Mouse (Mus musculus): ENCODE results near the gene Cd5l.
"Not testable (repeated sequence)": the region's sequence is repeated elsewhere in the genome, so short reads cannot be mapped to it uniquely, and the experiment has no call there.

Cd5l gene

DNA sequence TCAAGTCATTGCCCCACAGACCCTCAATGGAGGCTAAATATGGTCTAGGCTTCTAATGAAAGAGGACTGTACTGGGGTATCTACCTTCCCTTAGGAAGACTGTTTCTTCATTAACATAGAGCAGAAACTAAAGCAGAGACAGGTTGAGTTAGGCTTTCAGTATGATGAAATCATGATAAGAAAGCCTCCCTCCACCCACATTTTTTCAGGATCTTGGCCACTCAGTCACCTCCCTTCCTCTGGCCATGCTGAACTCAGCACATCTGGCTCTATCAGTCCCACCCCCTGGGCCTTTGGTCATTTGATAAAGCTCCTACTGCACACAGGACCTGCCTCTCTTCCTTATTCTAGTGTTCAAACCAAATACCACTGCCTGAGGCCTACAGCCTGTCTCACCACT is at the start of gene Cd5l:
Gene Cd5l (plus strand): TSS at position 301 of the 400 bp plus-strand sequence.
- no peak for DNase-seq (ENCODE audit: low spot score in 2 of 2)

DNA sequence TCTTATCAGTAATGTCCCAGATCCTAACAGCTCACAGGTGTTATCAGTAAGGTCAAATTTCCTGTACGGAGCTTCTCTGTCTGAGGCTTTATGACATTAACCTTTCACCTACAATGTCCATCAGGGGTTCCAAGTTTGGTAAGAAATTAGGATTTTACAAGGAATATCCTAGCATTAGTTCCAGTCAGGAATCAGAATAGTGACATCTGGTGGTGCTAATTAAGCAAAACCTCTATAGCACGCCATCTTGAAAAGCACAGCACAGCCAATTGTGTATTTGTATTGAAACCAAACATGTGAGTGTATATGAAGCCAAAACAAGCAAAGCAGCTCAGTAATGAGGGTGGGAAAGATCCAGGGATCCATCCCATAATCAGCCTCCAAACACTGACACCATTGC is 47.8 kb upstream of the Cd5l start:
- no peak for DNase-seq (ENCODE audit: low spot score in 2 of 2)

DNA sequence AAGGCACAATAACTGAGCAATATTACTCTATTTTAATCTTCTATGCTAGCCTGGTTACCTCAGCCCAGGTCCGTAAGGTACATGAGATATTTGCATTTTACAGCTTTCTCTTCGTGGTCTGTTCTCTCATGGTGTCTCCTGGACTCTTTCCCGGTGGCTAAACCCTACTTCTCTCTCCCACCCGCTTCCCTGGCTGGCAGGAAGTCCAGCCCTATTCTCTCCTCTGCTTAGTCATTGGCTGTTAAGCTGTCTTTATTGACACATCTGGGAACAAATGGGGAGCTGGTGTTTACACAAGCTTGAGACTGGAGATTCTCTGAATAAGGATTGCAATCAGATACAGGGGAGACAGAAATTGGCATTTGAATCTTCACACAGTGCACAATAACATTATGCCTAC is 35.1 kb upstream of the Cd5l start:
- no peak for DNase-seq (ENCODE audit: low spot score in 2 of 2)

DNA sequence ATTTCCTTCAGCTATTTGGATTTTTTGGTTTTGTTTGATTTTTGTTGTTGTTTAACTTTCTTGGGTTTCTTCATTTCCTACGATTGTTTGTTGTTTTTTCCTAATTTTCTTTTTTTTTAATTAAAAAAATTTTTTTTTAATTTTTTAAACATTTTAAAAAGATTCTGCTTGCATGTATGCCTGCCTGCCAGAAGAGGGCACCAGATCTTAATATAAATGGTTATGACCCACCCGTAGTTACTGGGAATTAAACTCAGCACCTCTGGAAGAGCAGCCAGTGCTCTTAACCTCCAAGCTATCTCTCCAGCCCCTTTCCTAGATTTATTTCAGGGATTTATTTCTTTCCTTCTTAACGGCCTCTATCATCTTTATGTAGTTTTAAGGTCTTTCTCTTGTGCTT is 33.9 kb upstream of the Cd5l start:
- DNase-seq (ENCODE audit: low spot score in 2 of 2), result no peak

DNA sequence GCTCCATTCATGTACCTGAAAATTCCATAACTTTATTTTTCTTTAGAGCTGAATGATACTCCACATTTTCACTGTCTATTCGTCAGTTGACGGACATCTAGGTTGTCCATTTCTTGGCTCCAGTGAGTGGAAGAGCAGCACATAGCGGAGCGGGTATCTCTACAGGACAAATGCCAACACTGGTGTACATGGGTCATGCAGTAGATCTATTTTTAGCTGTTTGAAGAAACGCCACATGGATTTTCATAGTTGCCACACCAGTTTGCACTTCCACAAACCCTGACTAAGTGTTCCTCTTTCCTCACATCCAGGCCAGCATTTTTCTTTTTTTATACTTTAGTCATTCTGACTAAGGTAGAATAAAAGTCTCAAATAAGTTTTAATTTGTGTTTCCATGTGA is 19.8 kb upstream of the Cd5l start:
- no peak for DNase-seq (ENCODE audit: low spot score in 2 of 2)

DNA sequence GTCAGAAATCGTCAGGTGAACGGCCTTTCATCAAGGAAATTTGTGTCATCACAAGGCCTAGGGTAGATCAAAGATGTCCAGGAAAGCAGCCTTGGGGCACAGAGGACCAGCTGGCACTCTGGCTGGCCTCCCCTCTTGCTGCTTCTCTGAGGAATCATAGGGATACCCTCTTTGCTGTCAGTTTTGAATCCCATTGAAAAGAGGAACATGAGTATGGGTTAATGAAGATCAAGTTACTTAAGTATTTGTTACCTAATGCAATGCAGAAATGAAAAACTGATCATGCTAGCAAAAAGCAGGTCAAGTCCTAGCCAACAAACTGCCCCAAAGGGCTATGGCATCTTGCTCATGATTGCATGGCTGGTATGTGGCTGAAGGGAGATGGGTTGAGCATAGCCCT is 6.7 kb upstream of the Cd5l start:
- DNase-seq (ENCODE audit: low spot score in 2 of 2), result not testable (repeated sequence)

DNA sequence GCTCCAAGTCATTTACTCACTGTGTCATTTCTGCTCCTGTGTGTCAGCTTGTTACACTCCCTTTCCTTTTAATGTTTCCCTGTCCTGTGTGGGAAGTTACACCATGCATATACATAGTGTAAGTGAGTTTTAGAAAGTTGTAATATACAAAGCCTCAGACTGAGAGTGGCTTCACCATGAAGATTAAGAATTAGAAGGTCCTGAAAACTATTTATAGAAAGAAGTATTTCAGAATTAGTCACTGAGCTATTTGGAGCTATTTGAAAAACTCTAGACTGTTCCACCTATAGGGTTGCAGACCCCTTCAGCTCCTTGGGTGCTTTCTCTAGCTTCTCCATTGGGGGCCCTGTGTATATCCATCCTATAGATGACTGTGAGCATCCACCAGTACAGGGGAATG is 1.5 kb downstream of the Cd5l start:
- no peak for DNase-seq (ENCODE audit: low spot score in 2 of 2)

DNA sequence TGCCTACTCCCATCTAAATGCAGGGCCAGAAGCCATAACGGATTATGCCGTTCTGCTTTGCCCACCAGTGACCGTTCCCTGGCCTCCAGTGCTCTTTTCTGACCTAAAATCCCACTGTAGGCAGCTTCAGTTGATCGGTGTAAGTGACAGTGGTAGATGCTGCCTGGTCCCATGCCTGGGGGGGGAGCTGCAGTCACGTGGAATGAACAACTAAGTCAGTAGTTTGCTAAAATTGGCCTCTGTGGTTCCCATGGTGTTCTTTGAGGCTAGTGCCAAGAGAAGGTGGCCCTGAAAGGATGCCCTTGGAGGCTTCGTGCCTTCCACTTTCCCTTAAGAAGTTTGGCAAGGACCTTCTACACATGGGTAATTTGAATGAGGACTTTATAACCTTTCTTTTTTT is 2.8 kb downstream of the Cd5l start:
- no peak for DNase-seq (ENCODE audit: low spot score in 2 of 2)

DNA sequence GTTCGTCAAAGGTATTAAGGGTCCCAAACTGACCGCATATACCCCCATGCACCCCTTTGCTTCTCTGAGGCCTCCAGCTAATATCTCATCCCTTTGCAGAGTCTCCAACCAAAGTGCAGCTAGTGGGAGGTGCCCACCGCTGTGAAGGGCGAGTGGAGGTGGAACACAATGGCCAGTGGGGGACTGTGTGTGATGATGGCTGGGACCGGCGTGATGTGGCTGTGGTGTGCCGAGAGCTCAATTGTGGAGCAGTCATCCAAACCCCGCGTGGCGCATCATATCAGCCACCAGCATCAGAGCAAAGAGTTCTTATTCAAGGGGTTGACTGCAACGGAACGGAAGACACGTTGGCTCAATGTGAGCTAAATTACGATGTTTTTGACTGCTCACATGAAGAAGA is 8.0 kb downstream of the Cd5l start:
- DNase-seq (ENCODE audit: low spot score in 2 of 2), result no peak

DNA sequence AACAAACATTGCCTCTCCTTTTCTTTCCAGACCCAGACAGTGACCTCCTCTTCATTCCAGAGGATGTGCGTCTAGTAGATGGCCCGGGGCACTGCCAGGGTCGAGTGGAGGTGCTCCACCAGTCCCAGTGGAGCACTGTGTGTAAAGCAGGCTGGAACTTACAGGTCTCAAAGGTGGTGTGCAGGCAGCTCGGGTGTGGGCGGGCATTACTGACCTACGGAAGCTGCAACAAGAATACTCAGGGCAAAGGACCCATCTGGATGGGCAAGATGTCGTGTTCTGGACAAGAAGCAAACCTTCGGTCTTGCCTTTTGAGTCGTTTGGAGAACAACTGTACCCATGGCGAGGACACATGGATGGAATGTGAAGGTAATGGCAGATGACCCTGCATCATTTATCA is 9.8 kb downstream of the Cd5l start:
- DNase-seq (ENCODE audit: low spot score in 2 of 2), result no peak

DNA sequence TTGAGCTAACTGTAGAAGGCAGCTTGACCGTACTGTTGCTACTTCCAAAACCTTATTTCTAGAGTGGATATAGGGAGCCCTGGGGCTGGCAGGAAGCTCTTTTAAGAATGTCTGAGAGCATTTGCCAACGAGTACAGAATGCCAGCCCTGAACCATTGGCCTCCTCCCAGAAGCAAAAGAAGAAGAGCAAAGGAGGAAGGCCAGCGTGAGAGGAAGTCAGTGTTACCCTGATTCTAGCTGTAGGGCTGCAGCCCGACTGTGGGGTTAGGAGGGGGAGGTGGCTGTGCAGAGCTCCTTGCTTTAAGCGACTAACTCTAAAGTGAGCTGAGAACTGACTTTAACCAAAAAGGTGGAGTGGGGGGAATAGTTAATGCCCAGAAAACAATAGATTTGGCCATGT is 11.5 kb downstream of the Cd5l start:
- DNase-seq (ENCODE audit: low spot score in 2 of 2), result no peak

DNA sequence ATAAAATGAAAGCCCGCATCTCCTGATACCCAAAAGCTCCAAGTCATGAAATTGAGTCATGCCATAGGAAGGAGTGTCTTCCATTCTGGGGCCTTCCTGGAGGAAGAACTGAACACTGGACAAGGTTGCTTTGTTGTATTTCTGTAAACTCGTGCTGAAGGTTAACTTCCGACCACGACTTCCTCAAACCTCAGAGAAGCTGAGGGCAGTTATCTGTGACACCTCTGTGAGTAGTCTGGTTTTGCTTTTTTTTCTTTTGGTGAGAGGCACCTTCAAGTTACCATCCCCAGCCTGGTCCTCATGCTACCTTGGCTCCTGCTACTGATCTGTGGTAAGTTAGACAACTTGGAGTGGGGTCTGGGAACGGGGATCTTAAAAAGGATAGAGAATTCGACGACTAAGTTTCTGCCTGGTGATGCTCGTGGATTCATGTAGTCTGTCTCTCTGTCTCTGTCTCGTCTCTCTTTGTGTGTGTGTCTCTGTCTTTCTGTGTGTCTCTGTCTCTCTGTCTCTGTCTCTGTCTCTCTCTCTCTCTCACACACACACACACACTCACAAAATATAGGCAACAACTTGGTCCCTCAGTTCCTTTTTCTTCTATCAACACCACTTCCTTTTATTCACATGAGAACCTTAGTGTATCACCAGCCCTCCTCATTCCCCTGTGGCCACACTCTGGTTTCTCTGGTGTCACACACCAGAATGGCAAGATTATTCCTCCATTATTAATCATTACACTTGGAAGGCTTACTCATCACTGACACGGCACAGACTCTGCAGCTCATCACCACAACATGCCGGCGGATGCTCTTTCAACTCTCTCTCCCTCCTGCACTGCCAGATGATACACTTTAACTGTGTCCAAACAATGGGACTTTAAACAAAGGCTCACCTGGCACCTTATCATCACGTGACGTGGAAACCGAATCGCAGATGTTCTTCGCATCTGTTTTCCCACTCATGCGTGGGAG is 18.8 kb downstream of the Cd5l start, which contains the start of gene Fcrl1:
Gene Fcrl1 (plus strand): TSS at position 193 of the 971 bp plus-strand sequence.
- DNase-seq (ENCODE audit: low spot score in 2 of 2), result no peak

DNA sequence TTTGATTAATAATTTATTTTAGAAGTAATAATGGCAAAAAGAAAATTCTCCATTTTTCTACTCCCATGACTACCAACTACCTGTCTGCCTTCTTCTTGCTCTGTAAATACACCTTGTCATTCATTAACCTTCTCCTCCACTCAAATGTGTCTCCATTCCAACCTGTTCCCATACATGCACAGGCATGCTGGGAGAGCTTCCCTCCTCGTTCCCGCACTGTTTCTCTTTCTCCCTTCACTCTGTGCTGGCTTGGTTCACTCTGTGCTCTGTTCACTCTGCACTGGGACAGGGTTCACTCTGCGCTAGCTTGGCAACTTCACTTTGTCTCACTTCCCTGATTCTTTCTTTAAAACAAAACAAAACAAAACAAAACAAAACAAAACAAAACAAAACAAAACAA is 19.5 kb downstream of the Cd5l start:
- no peak for DNase-seq (ENCODE audit: low spot score in 2 of 2)

DNA sequence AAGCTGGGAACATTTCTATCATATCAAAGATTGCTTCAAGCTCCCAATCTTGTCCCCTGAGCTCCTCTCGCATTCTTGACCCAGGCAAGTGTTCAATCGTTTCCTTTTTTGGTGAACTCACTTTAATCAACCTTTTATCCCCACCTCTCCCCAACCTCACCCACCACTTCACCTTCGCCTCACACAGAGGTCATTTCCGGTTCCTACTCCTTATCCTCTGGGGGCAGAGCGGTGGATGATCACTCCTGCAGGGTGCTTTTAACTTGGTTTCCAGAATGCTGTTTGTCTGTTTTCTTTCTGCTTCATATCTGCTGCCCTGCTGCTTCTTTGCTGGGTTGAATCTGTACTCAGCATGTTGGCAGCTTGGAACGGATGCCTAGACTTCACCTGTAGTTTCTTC is 20.0 kb downstream of the Cd5l start:
- no peak for DNase-seq (ENCODE audit: low spot score in 2 of 2)

DNA sequence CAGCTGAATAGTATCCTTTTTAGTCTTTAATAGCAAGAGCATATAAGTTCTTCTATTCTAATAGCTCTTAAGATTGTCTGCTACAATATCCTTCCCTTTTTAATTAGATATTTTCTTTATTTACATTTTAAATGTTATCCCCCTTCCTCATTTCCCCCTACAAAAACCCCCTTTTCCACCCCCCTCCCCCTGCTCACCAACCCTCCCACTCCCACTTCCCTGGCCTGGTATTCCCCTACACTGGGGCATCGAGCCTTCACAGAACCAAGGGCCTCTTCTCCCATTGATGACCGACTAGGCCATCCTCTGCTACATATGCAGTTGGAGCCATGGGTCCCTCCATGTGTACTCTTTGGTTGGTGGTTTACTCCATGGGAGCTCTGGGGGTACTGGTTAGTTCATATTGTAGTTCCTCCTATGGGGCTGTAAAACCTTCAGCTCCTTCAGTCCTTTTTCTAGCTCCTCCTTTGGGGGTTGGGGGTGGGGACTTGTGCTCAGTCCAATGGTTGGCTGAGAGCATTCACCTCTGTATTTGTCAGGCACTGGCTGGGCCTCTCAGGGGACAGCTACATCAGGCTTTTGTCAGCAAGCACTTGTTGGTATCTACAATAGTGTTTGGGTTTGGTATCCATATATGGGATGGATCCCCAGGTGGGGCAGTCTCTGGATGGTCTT is 22.1 kb downstream of the Cd5l start:
- DNase-seq (ENCODE audit: low spot score in 2 of 2), result not testable (repeated sequence)

DNA sequence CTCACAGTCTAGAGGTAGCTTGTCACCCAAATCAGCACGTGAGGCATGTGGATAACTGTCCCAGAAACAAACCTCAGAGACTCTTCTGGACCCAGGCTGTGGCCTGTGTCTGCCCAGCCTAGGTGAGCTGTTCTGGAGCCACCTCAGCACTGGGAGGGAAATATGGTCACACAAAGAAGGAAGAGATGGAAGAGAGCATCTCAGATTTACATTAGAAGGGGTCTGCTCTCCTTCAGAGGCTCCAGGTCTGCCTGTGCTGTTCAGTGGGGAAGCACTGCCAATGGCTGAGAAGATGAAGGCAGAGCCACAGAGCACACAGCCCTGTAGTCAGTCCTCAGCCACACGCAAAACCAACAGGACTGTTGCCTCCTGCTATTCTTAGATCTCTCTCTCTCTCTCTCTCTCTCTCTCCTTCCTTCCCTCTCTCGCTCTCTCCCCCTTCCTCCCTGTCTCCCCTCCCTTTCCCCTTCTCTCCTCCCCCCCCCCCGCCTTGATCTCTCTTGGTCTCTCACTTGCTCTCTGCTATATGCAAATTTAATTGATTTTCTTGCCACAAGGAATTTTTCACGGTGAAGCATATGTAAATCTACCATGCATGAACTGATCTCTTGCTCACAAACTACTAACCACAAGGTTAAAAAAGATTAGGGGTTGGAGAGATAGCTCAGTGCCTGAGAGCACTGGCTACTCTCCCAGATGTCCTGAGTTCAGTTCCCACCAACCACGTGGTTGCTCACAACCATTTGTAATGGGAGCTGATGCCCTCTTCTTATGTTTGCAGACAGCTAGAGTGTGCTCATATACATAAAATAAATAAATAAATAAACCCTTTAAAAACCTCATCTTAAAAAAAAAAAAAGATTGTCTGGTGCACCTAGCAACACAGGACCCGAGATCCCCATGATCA is 24.4 kb downstream of the Cd5l start:
- no peak for DNase-seq (ENCODE audit: low spot score in 2 of 2)

DNA sequence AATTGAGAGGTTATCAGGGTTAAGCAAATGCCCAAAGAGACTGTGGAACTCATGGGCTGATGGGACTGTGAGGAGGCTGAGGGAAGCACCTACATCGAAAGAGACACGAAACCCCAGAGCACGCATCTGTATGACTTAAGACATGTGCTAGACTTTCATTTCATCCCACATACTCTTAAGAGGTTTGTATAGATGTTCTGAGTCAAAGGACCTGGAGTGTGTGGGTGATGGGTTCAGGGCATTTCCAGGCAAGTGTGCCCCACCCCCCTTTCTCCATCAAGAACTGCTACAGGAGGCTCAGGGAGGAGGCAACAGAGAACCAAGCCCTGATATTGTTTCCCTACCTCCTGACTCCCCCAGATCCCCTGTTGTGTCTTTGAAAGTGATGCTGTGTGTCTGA is 25.6 kb downstream of the Cd5l start:
- DNase-seq (ENCODE audit: low spot score in 2 of 2), result no peak

DNA sequence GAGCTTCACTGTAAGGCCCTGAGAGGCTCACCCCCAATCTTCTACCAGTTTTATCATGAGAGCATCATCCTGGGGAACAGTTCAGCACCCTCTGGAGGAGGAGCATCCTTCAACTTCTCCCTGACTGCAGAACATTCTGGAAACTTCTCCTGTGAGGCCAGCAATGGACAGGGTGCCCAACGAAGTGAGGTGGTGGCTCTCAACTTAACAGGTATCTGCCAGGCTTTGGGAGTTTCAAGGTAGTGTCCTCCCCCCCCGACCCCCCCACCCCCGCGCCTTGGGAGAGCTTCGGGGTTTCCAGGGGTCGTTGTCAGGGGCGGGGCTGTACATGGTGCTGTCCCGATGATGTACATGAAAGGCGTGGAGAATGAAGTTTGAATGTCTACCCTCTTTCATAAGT is 27.4 kb downstream of the Cd5l start:
- no peak for DNase-seq (ENCODE audit: low spot score in 2 of 2)

DNA sequence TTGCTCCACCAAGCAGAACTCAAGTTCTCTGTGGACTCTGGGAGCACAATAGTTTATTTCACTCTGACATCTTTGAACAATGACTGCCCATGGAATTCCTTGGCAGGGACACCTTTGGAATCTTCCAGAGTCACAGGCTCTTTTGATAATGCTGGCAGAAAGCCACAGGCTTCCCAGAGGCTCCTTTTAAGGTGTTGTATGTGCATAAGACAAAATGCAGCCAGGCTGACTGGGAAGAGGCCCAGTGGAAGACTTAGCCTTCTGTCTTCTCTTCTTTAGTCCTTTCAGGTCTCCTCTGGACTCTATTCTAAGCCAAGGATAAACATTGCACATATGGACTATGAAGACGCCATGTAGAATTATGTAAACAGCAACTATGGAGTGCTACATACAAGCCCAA is 33.3 kb downstream of the Cd5l start:
- DNase-seq (ENCODE audit: low spot score in 2 of 2), result no peak

DNA sequence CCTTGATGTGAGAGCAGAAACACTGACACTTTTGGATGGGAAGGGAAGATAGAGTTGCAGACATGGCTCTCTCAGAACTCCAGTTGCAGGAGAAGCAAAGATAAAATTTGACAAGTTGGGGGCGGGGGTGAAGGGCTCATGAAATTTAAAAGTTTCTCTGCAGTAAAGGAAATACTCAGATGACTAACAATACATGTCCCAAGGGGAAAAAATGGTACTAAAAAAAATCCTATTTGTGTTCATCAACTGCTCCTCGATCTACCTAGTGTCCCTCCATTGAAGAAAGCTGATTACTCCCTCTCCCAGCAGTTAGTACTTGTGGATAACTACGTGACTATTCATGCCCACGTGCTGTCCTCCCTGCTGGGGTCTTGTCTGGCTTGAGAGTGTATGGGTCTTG is 41.1 kb downstream of the Cd5l start:
- no peak for DNase-seq (ENCODE audit: low spot score in 2 of 2)

DNA sequence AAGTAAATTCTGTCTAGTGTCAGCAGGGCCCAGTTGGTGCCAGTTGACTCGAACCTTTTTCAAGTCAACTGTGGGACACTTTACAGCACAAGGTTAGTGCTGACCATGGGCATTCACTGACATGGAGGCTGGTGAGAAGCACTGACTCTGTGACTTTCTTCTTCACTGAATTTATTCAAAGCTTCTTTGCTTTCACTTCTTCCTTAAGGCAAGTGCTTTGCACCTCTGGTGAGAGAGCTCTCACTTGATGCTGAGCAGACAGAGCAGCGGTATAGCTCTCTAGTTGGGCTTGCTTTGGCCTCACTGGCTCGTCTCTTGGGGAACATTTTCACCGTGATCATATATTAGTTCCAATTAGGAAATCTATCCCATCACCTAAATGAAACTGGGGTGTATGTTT is 42.2 kb downstream of the Cd5l start:
- no peak for DNase-seq (ENCODE audit: low spot score in 2 of 2)

DNA sequence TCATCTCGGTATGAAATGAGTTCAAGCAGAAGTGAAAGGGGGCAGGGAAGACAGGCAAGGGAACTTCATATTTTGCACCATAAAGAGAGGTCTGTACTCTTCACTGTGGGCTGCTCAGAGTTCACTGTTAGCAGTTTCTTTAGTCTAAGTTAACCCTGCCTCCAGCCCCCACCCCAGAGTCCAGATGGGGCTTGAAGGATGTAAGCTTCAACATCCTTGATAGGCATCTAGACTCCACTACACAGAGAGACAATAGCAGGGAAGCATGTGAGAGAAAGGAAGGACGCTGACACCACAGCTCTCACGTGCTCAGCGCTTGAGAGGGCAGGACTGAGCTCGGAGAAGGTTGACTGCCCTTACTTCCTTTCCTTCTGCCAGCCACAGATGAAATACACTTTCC is 43.6 kb downstream of the Cd5l start:
- no peak for DNase-seq (ENCODE audit: low spot score in 2 of 2)
